Mouse (Mus musculus) hindbrain, postnatal 0 days (tissue): ENCODE measurements at regions not wholly inside any gene's neighbourhood (a gene's known extent, or its start where the extent isn't known, plus 50 kb on each side); places are given as distances from the start of the nearest gene placed in this dataset.

Experiments
- ATAC-seq: fragments of 200-750 bp; cut with Nextera tagmentation; 2 replicates; pipeline ENCODE4 v1.8.0; 2017; ENCODE audit warnings: mild to moderate bottlenecking, moderate TSS enrichment, moderate library complexity
- DNase-seq: peaks from one replicate; pipeline ENCODE4 v3.0.0-alpha.2; 2015; ENCODE audit warnings: low spot score
- H3K27ac ChIP-seq: fragments of 300-500 bp; sonication (generic); 2 replicates; pipeline ENCODE4 v1.5.1; 2014; ENCODE audit warnings: mild to moderate bottlenecking
- H3K27me3 ChIP-seq: fragments of 300-500 bp; sonication (generic); 2 replicates; pipeline ENCODE4 v1.6.1; 2014; ENCODE audit warnings: low read length, mixed read lengths; ENCODE audit not compliant: insufficient read depth
- H3K36me3 ChIP-seq: fragments of 300-500 bp; sonication (generic); 2 replicates; pipeline ENCODE4 v1.6.1; 2014; ENCODE audit warnings: low read length, mixed read lengths; ENCODE audit not compliant: insufficient read depth
- H3K4me1 ChIP-seq: fragments of 300-500 bp; sonication (generic); 2 replicates; pipeline ENCODE4 v1.6.1; 2014; ENCODE audit warnings: antibody characterized with exemption, low read length, mixed read lengths; ENCODE audit not compliant: insufficient read depth
- H3K4me2 ChIP-seq: fragments of 300-500 bp; sonication (generic); 2 replicates; pipeline ENCODE4 v1.6.1; 2014; ENCODE audit warnings: low read depth, mild to moderate bottlenecking, low read length, moderate library complexity, mixed read lengths
- H3K4me3 ChIP-seq: fragments of 300-500 bp; sonication (generic); 2 replicates; pipeline ENCODE4 v1.5.1; 2014; ENCODE audit warnings: low read length
- H3K9ac ChIP-seq: fragments of 300-500 bp; sonication (generic); replicated peaks from 2 replicates; pipeline ENCODE4 v1.6.1; 2014; ENCODE audit warnings: mild to moderate bottlenecking, low read length, moderate library complexity, mixed read lengths
- H3K9me3 ChIP-seq: fragments of 300-500 bp; sonication (generic); 2 replicates; pipeline ENCODE4 v1.6.1; 2016; ENCODE audit warnings: low read length, mixed read lengths
- CTCF ChIP-seq: IDR thresholded peaks from 2 replicates; pipeline ENCODE4 v1.5.1; 2016; ENCODE audit warnings: antibody characterized with exemption, control low read depth, low read depth
- WGBS: fragments of 180-500 bp; shearing (Covaris S2); extraction: QIAGEN DNeasy Blood & Tissue Kit; methylation state at CpG from one replicate; pipeline ENCODE4 v1.1.7; 2014; 5-methylcytosine and 5-hydroxymethylcytosine counted together

- H3K4me3 ChIP-seq: no peak overlapping the region
Observed at GRCm38 (mm10) chr3:142975606-142976005, 93.8 kb upstream of the Pkn2 start.

GRCm38 (mm10) chr3:142969501-142969900, 87.7 kb upstream of the Pkn2 start:
- no peak overlapping the region for H3K27ac ChIP-seq
- H3K4me2 ChIP-seq: no peak overlapping the region
- H3K36me3 ChIP-seq: no peaks in the 10 kb centered on the region
- H3K4me3 ChIP-seq: no peak overlapping the region
- no peaks in the 10 kb centered on the region for H3K4me1 ChIP-seq
- no peak for TF ChIP-seq CTCF
- DNase-seq: peak; percentile 30
- WGBS: 54% methylated on average over 2 of the region's 2 CpGs
- no peaks in the 10 kb centered on the region for H3K27me3 ChIP-seq
- no peak overlapping the region for H3K9ac ChIP-seq
- no peak for ATAC-seq
- H3K9me3 ChIP-seq: no peaks in the 10 kb centered on the region

More at GRCm38 (mm10) chr3:142975606-142976005, 93.8 kb upstream of the Pkn2 start:
- TF ChIP-seq CTCF: no peak
- Histone ChIP-seq H3K9me3 (no peaks in the 10 kb centered on the region), H3K27me3 (no peaks in the 10 kb centered on the region), H3K27ac (no peak overlapping the region), H3K4me2 (no peak overlapping the region), H3K4me1 (peaks cover 4% of the 10 kb centered on the region; the same call in 1 of the 2 replicates), H3K9ac (no peak overlapping the region), H3K36me3 (no peaks in the 10 kb centered on the region)
- ATAC-seq: no peak
- WGBS: 88% methylated on average over 8 of the region's 8 CpGs
- no peak for DNase-seq

- Histone ChIP-seq H3K4me3 (no peak overlapping the region), H3K4me1 (no peaks in the 10 kb centered on the region), H3K27me3 (no peaks in the 10 kb centered on the region), H3K36me3 (no peaks in the 10 kb centered on the region), H3K9ac (no peak overlapping the region), H3K9me3 (no peaks in the 10 kb centered on the region), H3K4me2 (no peak overlapping the region), H3K27ac (no peak overlapping the region)
- 58% methylated on average over 4 of the region's 4 CpGs for whole genome bisulfite sequencing
- DNase-seq: no peak
- TF ChIP-seq CTCF: no peak
- ATAC-seq: no peak
Observed at GRCm38 (mm10) chr3:142965604-142966003, 83.8 kb upstream of the Pkn2 start.

GRCm38 (mm10) chr3:142963818-142964372, 82.1 kb upstream of the Pkn2 start:
- ATAC-seq: no peak

GRCm38 (mm10) chr3:142957768-142958167, 76.0 kb upstream of the Pkn2 start:
- Histone ChIP-seq H3K4me1 (no peaks in the 10 kb centered on the region), H3K4me2 (no peak overlapping the region), H3K36me3 (no peaks in the 10 kb centered on the region), H3K9me3 (no peaks in the 10 kb centered on the region), H3K9ac (no peak overlapping the region), H3K4me3 (no peak overlapping the region), H3K27me3 (no peaks in the 10 kb centered on the region), H3K27ac (no peak overlapping the region)
- ATAC-seq (no peak), DNase-seq (no peak)
- WGBS: 72% methylated on average over 8 of the region's 8 CpGs
- TF ChIP-seq CTCF: no peak

More at GRCm38 (mm10) chr3:142963818-142964372, 82.1 kb upstream of the Pkn2 start:
- Histone ChIP-seq H3K9me3 (no peaks in the 10 kb centered on the region), H3K4me3 (no peak overlapping the region), H3K9ac (no peak overlapping the region), H3K27me3 (no peaks in the 10 kb centered on the region), H3K36me3 (no peaks in the 10 kb centered on the region), H3K27ac (no peak overlapping the region), H3K4me2 (no peak overlapping the region), H3K4me1 (no peaks in the 10 kb centered on the region)
- no peak for DNase-seq
- 95% methylated on average over 4 of the region's 4 CpGs for WGBS
- TF ChIP-seq CTCF: no peak

GRCm38 (mm10) chr3:142948771-142949170, 67.0 kb upstream of the Pkn2 start:
- no peaks in the 10 kb centered on the region for H3K9me3 ChIP-seq
- no peak overlapping the region for H3K9ac ChIP-seq
- no peaks in the 10 kb centered on the region for H3K27me3 ChIP-seq
- H3K4me1 ChIP-seq: no peaks in the 10 kb centered on the region
- DNase-seq (peak; percentile 82), ATAC-seq (no peak)
- WGBS: 32% methylated on average over 7 of the region's 7 CpGs
- H3K36me3 ChIP-seq: no peaks in the 10 kb centered on the region
- H3K4me2 ChIP-seq: no peak overlapping the region
- TF ChIP-seq CTCF: peak; percentile 89
- H3K27ac ChIP-seq: no peak overlapping the region
- no peak overlapping the region for H3K4me3 ChIP-seq

- WGBS: 42% methylated on average over 6 of the region's 6 CpGs
Observed at GRCm38 (mm10) chr3:142941319-142942024, 59.7 kb upstream of the Pkn2 start.

More at GRCm38 (mm10) chr3:142941319-142942024, 59.7 kb upstream of the Pkn2 start:
- H3K9me3 ChIP-seq: no peaks in the 10 kb centered on the region
- ATAC-seq (peak; percentile 61), DNase-seq (no peak)
- no peak overlapping the region for H3K4me3 ChIP-seq
- no peaks in the 10 kb centered on the region for H3K27me3 ChIP-seq
- no peak overlapping the region for H3K9ac ChIP-seq
- no peak for TF ChIP-seq CTCF
- no peak overlapping the region for H3K27ac ChIP-seq
- no peak overlapping the region for H3K4me2 ChIP-seq
- no peaks in the 10 kb centered on the region for H3K4me1 ChIP-seq
- H3K36me3 ChIP-seq: no peaks in the 10 kb centered on the region
